Mouse (Mus musculus): ENCODE measurements around the gene Nmt1.
A peak's percentile ranks its signal among the peaks of the same experiment; 100 is the strongest.

The Nmt1 gene

GRCm38 (mm10) chr11:103074796-103075323 is 46.9 kb downstream of the Nmt1 start:
- DNase-seq (ENCODE audit: extremely low read depth, low read depth, low spot score) = no peak

- DNase-seq (ENCODE audit: extremely low read depth, low read depth, low spot score) = no peak
These were observed 48.0 kb downstream of the Nmt1 start for GRCm38 (mm10) chr11:103076010-103076409.

- no peak for DNase-seq (ENCODE audit: extremely low read depth, low read depth, low spot score)
These were observed 48.6 kb downstream of the Nmt1 start for GRCm38 (mm10) chr11:103076581-103076980.

GRCm38 (mm10) chr11:103078131-103078530 is 50.1 kb downstream of the Nmt1 start:
- no peak for DNase-seq (ENCODE audit: extremely low read depth, low read depth, low spot score)

GRCm38 (mm10) chr11:103080323-103081091 is 52.5 kb downstream of the Nmt1 start:
- DNase-seq (ENCODE audit: extremely low read depth, low read depth, low spot score) = no peak

- DNase-seq (ENCODE audit: extremely low read depth, low read depth, low spot score) = no peak
These were observed 53.6 kb downstream of the Nmt1 start for GRCm38 (mm10) chr11:103081631-103082030.

GRCm38 (mm10) chr11:103093306-103093705 is 65.3 kb downstream of the Nmt1 start:
- DNase-seq (ENCODE audit: extremely low read depth, low read depth, low spot score) = no peak

GRCm38 (mm10) chr11:103093862-103094833 is 66.2 kb downstream of the Nmt1 start:
- DNase-seq (ENCODE audit: extremely low read depth, low read depth, low spot score) = no peak

- no peak for DNase-seq (ENCODE audit: extremely low read depth, low read depth, low spot score)
These were observed 67.2 kb downstream of the Nmt1 start for GRCm38 (mm10) chr11:103095107-103095670.

- no peak for DNase-seq (ENCODE audit: extremely low read depth, low read depth, low spot score)
These were observed 67.8 kb downstream of the Nmt1 start for GRCm38 (mm10) chr11:103095801-103096200.

GRCm38 (mm10) chr11:103096979-103097894 is 69.2 kb downstream of the Nmt1 start:
- no peak for DNase-seq (ENCODE audit: extremely low read depth, low read depth, low spot score)

GRCm38 (mm10) chr11:103098531-103099190 is 70.7 kb downstream of the Nmt1 start:
- DNase-seq (ENCODE audit: extremely low read depth, low read depth, low spot score) = no peak

- no peak for DNase-seq (ENCODE audit: extremely low read depth, low read depth, low spot score)
These were observed 71.5 kb downstream of the Nmt1 start for GRCm38 (mm10) chr11:103099352-103099940.

GRCm38 (mm10) chr11:103100361-103100760 is 72.4 kb downstream of the Nmt1 start:
- DNase-seq (ENCODE audit: extremely low read depth, low read depth, low spot score) = no peak

- DNase-seq (ENCODE audit: extremely low read depth, low read depth, low spot score) = no peak
These were observed 73.5 kb downstream of the Nmt1 start, which contains the start of the genes Plcd3 and Acbd4 for GRCm38 (mm10) chr11:103101481-103101865. TSS of gene Plcd3 (minus strand) at chr11:103101658. TSS of gene Acbd4 (plus strand) at chr11:103101682.

GRCm38 (mm10) chr11:103101866-103102501 is 74.0 kb downstream of the Nmt1 start:
- DNase-seq (ENCODE audit: extremely low read depth, low read depth, low spot score) = no peak

GRCm38 (mm10) chr11:103102725-103103349 is 74.8 kb downstream of the Nmt1 start:
- peak; percentile 82 for DNase-seq (ENCODE audit: extremely low read depth, low read depth, low spot score)

GRCm38 (mm10) chr11:103103621-103104020 is 75.6 kb downstream of the Nmt1 start:
- DNase-seq (ENCODE audit: extremely low read depth, low read depth, low spot score) = no peak
